Comparison of ENCODE assay signal across 10 mouse cellular contexts in the genomic region with DNA sequence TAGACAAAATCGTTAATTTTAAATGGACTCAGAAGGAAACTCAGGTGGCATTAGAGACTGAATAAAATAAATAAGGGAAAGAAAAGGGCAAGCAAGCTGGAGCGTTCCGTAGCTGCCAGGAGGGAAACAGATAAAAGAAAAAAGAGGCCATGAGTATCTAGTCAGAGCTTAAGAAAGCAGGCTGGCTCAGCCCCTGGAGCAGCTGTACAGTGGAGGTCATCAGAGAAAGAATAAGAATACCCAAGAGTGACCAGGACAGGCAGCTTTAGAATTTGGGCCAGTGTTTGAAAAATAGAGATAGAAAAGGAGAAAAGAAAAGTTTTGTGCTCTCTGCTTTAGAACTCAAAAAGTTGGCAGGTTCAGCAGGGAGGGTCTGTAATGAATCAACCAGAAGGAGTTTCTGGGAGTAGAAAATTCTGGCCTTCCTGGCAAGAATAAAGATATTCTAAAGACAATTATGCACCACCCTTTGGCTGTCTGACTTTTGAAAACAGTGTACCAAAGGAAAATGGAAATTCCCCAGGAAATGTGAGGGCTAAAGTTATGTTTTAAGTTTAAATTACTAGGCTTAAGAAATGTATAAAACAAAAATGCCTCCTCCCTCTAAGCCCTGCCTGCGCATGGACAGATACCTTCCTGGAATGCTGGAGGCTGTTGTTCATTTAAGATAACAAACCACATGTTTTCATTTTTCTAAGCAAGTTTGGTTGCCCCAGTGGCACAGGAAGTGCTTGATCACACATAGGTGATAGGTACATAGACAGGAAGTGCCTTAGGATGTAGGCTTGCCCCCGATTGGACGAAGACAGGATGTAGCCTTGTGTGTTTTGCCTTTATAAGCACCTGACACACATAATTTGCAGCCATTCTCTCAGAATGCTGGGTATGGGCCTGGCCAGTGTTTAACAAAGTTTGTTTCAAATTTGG. TPM values are rescaled to one million over a fixed set of nuclear protein-coding genes. Genes with fewer than 3 reads are reported as not detected.
DNase-seq lines count a peak whose midpoint lies in the region; ATAC-seq and TF ChIP-seq lines count a peak whose summit lies in the region.
"Had no signal": no experiment of that assay in that cellular context is flagged by ENCODE, and none has a peak within 500 bp of the region (broad histone marks: within the 10 kb centered on the region; RNA-seq: fewer than 3 reads in every experiment).

No protein-coding gene starts in this region.

- no peak for DNase-seq in gastrocnemius, adult 2 months
- DNase-seq in gastrocnemius, adult 8-10 months (ENCODE audit: low spot score in 2 of 2) = no peak
- DNase-seq in thymus, postnatal 25 days = peak; percentile 4
- no peak for DNase-seq in thymus, postnatal 36 days
- no peak for DNase-seq in testis, postnatal 10 days (ENCODE audit: low spot score)
- DNase-seq in cerebellum, postnatal 10 days = no peak
- DNase-seq: adrenal gland, postnatal 36 days had no signal

- WGBS in limb, embryonic 15.5 days = 41% methylated on average over 6 of the region's 6 CpGs
- WGBS in forebrain, embryonic 13.5 days = 59% methylated on average over 6 of the region's 6 CpGs

- peaks cover 21% of the 10 kb centered on the region for H3K4me1 ChIP-seq in limb, embryonic 15.5 days
- no peaks in the 10 kb centered on the region for H3K4me1 ChIP-seq in forebrain, embryonic 13.5 days
- H3K4me1 ChIP-seq: midbrain, embryonic 12.5 days had no signal

- peak overlapping the region; percentile 62 for H3K27ac ChIP-seq in gastrocnemius, adult 2 months
- H3K27ac ChIP-seq in limb, embryonic 15.5 days = peak overlapping the region; percentile 82
- no peak overlapping the region for H3K27ac ChIP-seq in forebrain, embryonic 13.5 days
- H3K27ac ChIP-seq: midbrain, embryonic 12.5 days had no signal

- H3K27me3 ChIP-seq in limb, embryonic 15.5 days = no peaks in the 10 kb centered on the region
- no peaks in the 10 kb centered on the region for H3K27me3 ChIP-seq in forebrain, embryonic 13.5 days
- H3K27me3 ChIP-seq: midbrain, embryonic 12.5 days had no signal

- no peaks in the 10 kb centered on the region for H3K9me3 ChIP-seq in limb, embryonic 15.5 days
- no peaks in the 10 kb centered on the region for H3K9me3 ChIP-seq in forebrain, embryonic 13.5 days (replicated peaks)
- H3K9me3 ChIP-seq: midbrain, embryonic 12.5 days had no signal

- no peak overlapping the region for H3K4me3 ChIP-seq in gastrocnemius, adult 2 months
- H3K4me3 ChIP-seq in limb, embryonic 15.5 days = no peak overlapping the region
- no peak overlapping the region for H3K4me3 ChIP-seq in forebrain, embryonic 13.5 days
- H3K4me3 ChIP-seq: midbrain, embryonic 12.5 days had no signal

- no peak overlapping the region for H3K4me2 ChIP-seq in limb, embryonic 15.5 days
- no peak overlapping the region for H3K4me2 ChIP-seq in forebrain, embryonic 13.5 days
- H3K4me2 ChIP-seq: midbrain, embryonic 12.5 days had no signal

- no peaks in the 10 kb centered on the region for H3K36me3 ChIP-seq in limb, embryonic 15.5 days
- no peaks in the 10 kb centered on the region for H3K36me3 ChIP-seq in forebrain, embryonic 13.5 days (ENCODE audit: poor library complexity, severe bottlenecking)
- H3K36me3 ChIP-seq: midbrain, embryonic 12.5 days had no signal

- no peak for ATAC-seq in limb, embryonic 15.5 days (ENCODE audit: insufficient number of reproducible peaks, low FRiP score, low TSS enrichment, low read depth)
- ATAC-seq in forebrain, embryonic 13.5 days = no peak

- H3K9ac ChIP-seq in limb, embryonic 15.5 days = no peak overlapping the region
- no peak overlapping the region for H3K9ac ChIP-seq in forebrain, embryonic 13.5 days
- H3K9ac ChIP-seq: midbrain, embryonic 12.5 days had no signal

- no peak for TF ChIP-seq CTCF in gastrocnemius, adult 2 months (IDR thresholded peaks at IDR 0.05)

- intact Hi-C loops in gastrocnemius, adult 2 months (cut with DNase I) = no loop called here

RNA-seq across cellular contexts. Expression of a gene that starts 45.7 kb away (rescaled TPM):
- total RNA-seq in gastrocnemius, adult 2 months (2021) = 10 to 100 TPM; 47.7 to 77.9 TPM
- 10 to 100 TPM; 55.0 to 66.3 (median 62.7) TPM for total RNA-seq in gastrocnemius, adult 8-10 months (2022)
- 20.8 and 26.8 TPM in 2 replicates for polyA plus RNA-seq in limb, embryonic 15.5 days (2015; fragmentation: Nextera tagmentation; extraction: Ambion mirVana)
- 2.0 and 2.6 TPM in 2 replicates for polyA plus RNA-seq in forebrain, embryonic 13.5 days (2015; fragmentation: Nextera tagmentation; extraction: Ambion mirVana)
